Mouse (Mus musculus): Measurements from ENCODE around the gene Abat. TPM values are rescaled to one million over a fixed set of nuclear protein-coding genes. Genes with fewer than 3 reads are reported as not detected.

The Abat gene
- polyA plus RNA-seq, 1 experiment = 0.56 TPM

GRCm38 (mm10) chr16:8565539-8565938 lies 52.3 kb downstream of the Abat start:
- TF ChIP-seq GATA1 (IDR thresholded peaks at IDR 0.05; ENCODE audit: low read length) = no peak

GRCm38 (mm10) chr16:8566115-8566711 lies 53.0 kb downstream of the Abat start:
- TF ChIP-seq GATA1 (IDR thresholded peaks at IDR 0.05; ENCODE audit: low read length) = no peak

- TF ChIP-seq GATA1 (IDR thresholded peaks at IDR 0.05; ENCODE audit: low read length) = no peak
Measured at GRCm38 (mm10) chr16:8568881-8569280, 55.7 kb downstream of the Abat start.

- no peak for TF ChIP-seq GATA1 (IDR thresholded peaks at IDR 0.05; ENCODE audit: low read length)
Measured at GRCm38 (mm10) chr16:8570336-8570735, 57.1 kb downstream of the Abat start.

- no peak for TF ChIP-seq GATA1 (IDR thresholded peaks at IDR 0.05; ENCODE audit: low read length)
Measured at GRCm38 (mm10) chr16:8570901-8571615, 57.8 kb downstream of the Abat start.

GRCm38 (mm10) chr16:8573041-8573440 lies 59.8 kb downstream of the Abat start:
- no peak for TF ChIP-seq GATA1 (IDR thresholded peaks at IDR 0.05; ENCODE audit: low read length)

- TF ChIP-seq GATA1 (IDR thresholded peaks at IDR 0.05; ENCODE audit: low read length) = no peak
Measured at GRCm38 (mm10) chr16:8573751-8574150, 60.5 kb downstream of the Abat start.

- no peak for TF ChIP-seq GATA1 (IDR thresholded peaks at IDR 0.05; ENCODE audit: low read length)
Measured at GRCm38 (mm10) chr16:8574316-8574715, 61.1 kb downstream of the Abat start.

- TF ChIP-seq GATA1 (IDR thresholded peaks at IDR 0.05; ENCODE audit: low read length) = no peak
Measured at GRCm38 (mm10) chr16:8576111-8576510, 62.9 kb downstream of the Abat start.

- TF ChIP-seq GATA1 (IDR thresholded peaks at IDR 0.05; ENCODE audit: low read length) = no peak
Measured at GRCm38 (mm10) chr16:8576901-8577300, 63.7 kb downstream of the Abat start.

- no peak for TF ChIP-seq GATA1 (IDR thresholded peaks at IDR 0.05; ENCODE audit: low read length)
Measured at GRCm38 (mm10) chr16:8578326-8578725, 65.1 kb downstream of the Abat start.

GRCm38 (mm10) chr16:8579546-8579945 lies 66.3 kb downstream of the Abat start:
- no peak for TF ChIP-seq GATA1 (IDR thresholded peaks at IDR 0.05; ENCODE audit: low read length)

GRCm38 (mm10) chr16:8581661-8582239 lies 68.5 kb downstream of the Abat start:
- TF ChIP-seq GATA1 (IDR thresholded peaks at IDR 0.05; ENCODE audit: low read length) = no peak

GRCm38 (mm10) chr16:8582579-8583295 lies 69.5 kb downstream of the Abat start:
- no peak for TF ChIP-seq GATA1 (IDR thresholded peaks at IDR 0.05; ENCODE audit: low read length)

GRCm38 (mm10) chr16:8584248-8584647 lies 71.0 kb downstream of the Abat start:
- TF ChIP-seq GATA1 (IDR thresholded peaks at IDR 0.05; ENCODE audit: low read length) = no peak

GRCm38 (mm10) chr16:8585056-8585455 lies 71.8 kb downstream of the Abat start:
- TF ChIP-seq GATA1 (IDR thresholded peaks at IDR 0.05; ENCODE audit: low read length) = no peak
